Mouse (Mus musculus) retina, adult 2 months (tissue): Measurements from ENCODE around the gene Sh3bp5.

Experiments used
- DNase-seq: peaks from one replicate; pipeline ENCODE4 v3.0.0-alpha.2; 2012; ENCODE audit warnings: low read depth, low spot score

Gene Sh3bp5

GRCm38 (mm10) chr14:31410123-31410724, 25.7 kb downstream of the Sh3bp5 start:
- DNase-seq, result no peak

GRCm38 (mm10) chr14:31408666-31409065, 27.2 kb downstream of the Sh3bp5 start:
- no peak for DNase-seq

GRCm38 (mm10) chr14:31407911-31408604, 27.8 kb downstream of the Sh3bp5 start:
- no peak for DNase-seq

GRCm38 (mm10) chr14:31407208-31407607, 28.7 kb downstream of the Sh3bp5 start:
- DNase-seq, result no peak

GRCm38 (mm10) chr14:31406154-31406810, 29.6 kb downstream of the Sh3bp5 start:
- DNase-seq, result no peak

- no peak for DNase-seq
Observed at GRCm38 (mm10) chr14:31405652-31406051, 30.2 kb downstream of the Sh3bp5 start.

GRCm38 (mm10) chr14:31404663-31405062, 31.2 kb downstream of the Sh3bp5 start:
- no peak for DNase-seq

- no peak for DNase-seq
Observed at GRCm38 (mm10) chr14:31403995-31404394, 31.9 kb downstream of the Sh3bp5 start.

- no peak for DNase-seq
Observed at GRCm38 (mm10) chr14:31403556-31403955, 32.3 kb downstream of the Sh3bp5 start.

- no peak for DNase-seq
Observed at GRCm38 (mm10) chr14:31402693-31403092, 33.2 kb downstream of the Sh3bp5 start.

GRCm38 (mm10) chr14:31401918-31402427, 33.9 kb downstream of the Sh3bp5 start:
- DNase-seq, result no peak

GRCm38 (mm10) chr14:31400896-31401295, 35.0 kb downstream of the Sh3bp5 start:
- no peak for DNase-seq

- DNase-seq, result no peak
Observed at GRCm38 (mm10) chr14:31400246-31400645, 35.6 kb downstream of the Sh3bp5 start.

- DNase-seq, result no peak
Observed at GRCm38 (mm10) chr14:31399271-31399670, 36.6 kb downstream of the Sh3bp5 start.

GRCm38 (mm10) chr14:31398819-31399218, 37.1 kb downstream of the Sh3bp5 start:
- DNase-seq, result no peak

- no peak for DNase-seq
Observed at GRCm38 (mm10) chr14:31397791-31398595, 37.9 kb downstream of the Sh3bp5 start.

- DNase-seq, result no peak
Observed at GRCm38 (mm10) chr14:31397353-31397752, 38.5 kb downstream of the Sh3bp5 start.

GRCm38 (mm10) chr14:31396428-31396827, 39.5 kb downstream of the Sh3bp5 start:
- no peak for DNase-seq

GRCm38 (mm10) chr14:31395629-31396199, 40.2 kb downstream of the Sh3bp5 start:
- DNase-seq, result no peak

- no peak for DNase-seq
Observed at GRCm38 (mm10) chr14:31394822-31395532, 40.9 kb downstream of the Sh3bp5 start.
